Mouse (Mus musculus): ENCODE measurements around the gene Rgl2.
"Not testable (repeated sequence)": the region's sequence is repeated elsewhere in the genome, so short reads cannot be mapped to it uniquely, and the experiment has no call there.

Gene Rgl2

DNA sequence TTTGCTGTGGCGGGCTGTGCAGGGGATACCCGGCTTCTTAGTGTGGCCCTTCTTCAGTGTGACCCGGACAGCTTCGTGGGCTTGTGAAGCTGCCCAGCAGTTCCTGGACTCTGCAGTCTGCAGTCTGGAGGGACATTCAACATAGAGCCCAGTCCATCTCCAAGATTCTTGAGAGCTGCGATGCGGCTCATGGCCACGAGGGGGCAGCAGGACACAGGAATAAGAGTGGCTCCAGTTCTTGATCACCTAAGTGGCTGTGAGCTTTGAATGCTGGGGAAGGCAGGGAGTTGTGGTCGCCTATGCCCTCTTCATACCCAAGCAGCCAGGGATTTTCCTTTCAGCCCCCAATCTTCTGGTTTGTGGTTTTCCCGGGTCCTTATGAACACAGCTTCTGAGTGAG lies 39.1 kb downstream of the Rgl2 start:
- DNase-seq (ENCODE audit: low spot score in 2 of 2): peak; percentile 45 to 77

GRCm38 (mm10) chr17:33968927-33969326 lies 39.6 kb downstream of the Rgl2 start:
- no peak for DNase-seq (ENCODE audit: low spot score in 2 of 2)

DNA sequence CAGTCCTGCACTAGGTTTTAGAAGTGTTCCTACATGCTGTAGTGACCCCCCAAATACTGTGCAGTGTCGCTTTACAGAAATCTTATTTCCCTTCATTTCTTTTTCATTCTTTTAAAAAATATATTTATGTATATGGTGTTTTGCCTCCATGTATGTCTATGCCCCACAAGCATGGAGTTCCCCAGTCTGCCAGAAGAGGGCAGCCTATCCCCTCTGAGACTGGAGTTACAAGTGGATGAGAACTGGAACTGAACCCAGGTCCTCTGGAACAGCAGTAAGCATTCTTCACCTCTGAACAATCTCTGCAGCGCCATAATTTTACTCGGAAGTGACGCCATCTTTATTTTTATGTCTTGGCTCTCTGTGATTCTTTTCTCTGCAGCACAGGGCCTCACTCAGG lies 40.1 kb downstream of the Rgl2 start:
- DNase-seq (ENCODE audit: low spot score in 2 of 2): no peak

GRCm38 (mm10) chr17:33972691-33973090 lies 43.3 kb downstream of the Rgl2 start:
- DNase-seq (ENCODE audit: low spot score in 2 of 2): no peak

- no peak for DNase-seq (ENCODE audit: low spot score in 2 of 2)
Observed at GRCm38 (mm10) chr17:33973572-33973971, 44.2 kb downstream of the Rgl2 start.

GRCm38 (mm10) chr17:33977861-33978557 lies 48.7 kb downstream of the Rgl2 start:
- DNase-seq (ENCODE audit: low spot score in 2 of 2): no peak

- DNase-seq (ENCODE audit: low spot score in 2 of 2): peak in 1 of 2 experiments; percentile 59
Observed at GRCm38 (mm10) chr17:33978631-33979031, 49.3 kb downstream of the Rgl2 start.

DNA sequence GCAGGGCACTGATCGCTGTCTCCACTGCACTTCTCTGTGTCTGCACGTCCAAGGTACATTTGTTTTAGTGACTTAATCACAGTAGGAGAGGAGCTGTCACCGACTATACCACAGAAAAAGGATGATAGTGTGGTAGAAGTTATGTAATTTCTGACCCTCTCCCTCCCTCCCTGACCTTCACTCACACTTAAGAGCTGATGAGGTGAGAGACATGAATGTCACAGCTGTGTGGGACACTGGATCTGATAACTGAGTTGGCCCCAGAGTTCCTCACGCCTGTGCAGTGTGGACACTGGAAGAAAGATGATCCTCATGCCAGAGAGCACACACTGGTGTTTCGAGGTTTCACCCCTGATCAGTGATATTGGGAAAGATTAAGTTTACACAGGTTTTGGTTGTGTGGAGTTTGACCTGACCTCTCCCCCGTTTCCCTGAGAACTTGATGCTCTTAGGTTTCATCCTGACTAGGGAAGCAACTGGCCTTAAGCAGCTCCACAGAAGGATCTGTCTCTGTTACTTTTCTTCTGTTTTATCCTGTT lies 50.2 kb downstream of the Rgl2 start:
- DNase-seq (ENCODE audit: low spot score in 2 of 2): no peak

- DNase-seq (ENCODE audit: low spot score in 2 of 2): no peak
Observed at GRCm38 (mm10) chr17:33980181-33981035, 51.1 kb downstream of the Rgl2 start.

DNA sequence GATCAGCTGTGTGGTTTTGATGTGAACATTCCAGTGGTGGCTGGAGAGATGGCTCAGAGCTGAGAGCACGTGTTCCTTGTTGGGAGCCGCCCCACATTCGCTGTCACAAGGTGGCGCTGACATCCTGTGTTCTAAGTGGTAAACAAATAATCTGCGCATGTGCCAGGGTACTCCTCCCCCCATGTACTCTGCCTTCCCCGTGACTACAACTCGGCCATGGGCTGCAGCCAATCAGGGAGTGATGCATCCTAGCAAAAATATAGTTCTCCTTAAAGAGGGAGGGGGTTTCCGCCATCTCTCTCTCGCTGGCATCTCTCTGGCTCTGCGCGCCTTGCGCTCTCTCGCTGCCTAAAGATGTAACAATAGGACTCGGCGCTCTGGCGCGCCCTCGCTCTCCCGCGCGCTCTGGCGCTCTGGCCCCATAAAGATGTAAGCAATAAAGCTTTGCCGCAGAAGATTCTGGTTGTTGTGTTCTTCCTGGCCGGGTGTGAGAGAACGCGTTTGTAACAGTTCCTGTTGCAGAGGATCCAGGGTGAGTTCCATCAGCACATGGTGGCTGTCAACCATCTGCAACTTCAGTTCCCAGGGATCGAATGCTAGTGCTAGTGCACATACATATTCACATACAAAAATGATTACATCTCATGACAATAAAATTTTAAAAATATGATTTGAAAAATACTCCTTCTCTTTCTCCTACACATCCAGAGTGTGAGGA lies 52.0 kb downstream of the Rgl2 start:
- peak; percentile 76 to 78 for DNase-seq (ENCODE audit: low spot score in 2 of 2)

DNA sequence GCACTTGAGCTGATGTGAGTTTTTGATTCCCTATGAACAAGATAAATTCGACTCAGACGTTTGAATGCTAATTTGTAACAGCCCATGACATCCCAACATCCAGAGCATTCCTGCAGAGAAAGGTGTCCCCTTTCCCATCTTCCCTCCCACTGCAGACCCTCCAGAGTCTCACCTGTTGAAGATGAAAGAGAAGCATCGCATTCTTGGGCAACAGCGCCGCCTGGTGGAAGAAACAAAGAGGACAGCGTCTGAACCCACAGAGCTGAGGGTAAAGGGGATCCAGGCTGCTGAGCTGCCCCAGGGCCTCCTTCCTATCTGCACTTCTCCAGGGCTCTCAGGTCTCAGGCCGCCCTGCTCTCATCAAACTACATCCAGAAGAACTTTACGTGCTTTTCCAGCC lies 52.8 kb downstream of the Rgl2 start:
- DNase-seq (ENCODE audit: low spot score in 2 of 2): not testable (repeated sequence)
